Mouse (Mus musculus): ENCODE data around the gene Lhx2. TPM values are rescaled to one million over a fixed set of nuclear protein-coding genes. Genes with fewer than 3 reads are reported as not detected.

Gene Lhx2
- polyA plus RNA-seq (2012) = 0.01 and 0.03 TPM in 2 replicates

DNA sequence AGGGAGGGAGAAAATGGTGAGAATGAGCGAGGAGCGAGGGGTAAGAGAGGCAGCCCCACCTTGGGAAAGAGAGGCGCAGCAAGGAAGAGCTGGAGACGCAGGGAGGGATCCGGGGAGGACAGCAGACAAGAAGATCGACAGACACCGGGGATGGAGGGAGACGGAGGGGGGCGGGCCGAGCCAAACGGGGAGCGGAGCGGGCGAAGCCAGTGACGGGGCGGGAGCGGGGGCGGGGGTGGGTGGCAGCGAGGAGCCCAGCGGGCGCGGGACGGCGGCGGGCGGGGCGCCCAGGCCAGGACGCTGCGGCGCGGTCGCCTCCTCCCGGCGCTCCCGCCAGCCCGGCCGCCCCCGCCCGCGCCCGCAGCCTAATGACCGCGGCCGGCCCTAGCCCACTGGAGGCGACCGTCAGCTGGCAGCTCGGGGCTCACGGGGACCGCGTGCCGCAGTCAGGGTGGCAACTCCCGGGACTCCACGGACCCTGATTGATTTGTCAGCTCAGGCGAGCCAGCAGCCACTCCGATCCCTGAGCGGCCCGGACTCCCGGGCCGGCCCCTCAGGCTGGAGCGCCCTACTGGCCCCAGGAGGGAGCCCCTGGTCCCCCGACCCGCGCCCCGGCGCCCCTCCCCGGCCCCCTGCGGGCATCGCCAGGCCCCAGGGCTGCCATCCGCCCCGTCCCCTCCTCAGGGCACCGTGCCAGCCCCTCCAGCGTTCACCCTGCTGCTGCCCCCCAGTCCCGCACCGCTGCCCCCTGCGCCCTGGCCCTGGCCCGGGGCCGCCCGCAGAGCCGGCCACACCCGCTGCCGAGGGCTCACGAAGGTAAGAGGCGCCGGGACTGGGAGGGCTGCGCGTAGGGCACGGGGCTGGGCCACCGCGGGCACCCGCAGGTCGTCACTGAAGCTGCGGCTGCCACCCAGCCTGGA lies at the start of gene Lhx2:
Gene Lhx2 (plus strand): TSS at position 292 of the 920 bp plus-strand sequence.
- Histone ChIP-seq H3K4me1 (ENCODE audit: control insufficient read depth) (no peaks in the 10 kb centered on the region), H3K4me3 (replicated peaks) (no peak within 1 kb of the TSS), H3K36me3 (ENCODE audit: control insufficient read depth) (no peaks in the 10 kb centered on the region), H3K9me3 (ENCODE audit: control insufficient read depth, low read length) (no peaks in the 10 kb centered on the region; the same call in 1 of the 2 replicates), H3K27me3 (ENCODE audit: control insufficient read depth) (peaks cover 98% of the 10 kb centered on the region)
- TF ChIP-seq GATA1 (IDR thresholded peaks at IDR 0.05; ENCODE audit: low read length) (no peak), TAL1 (IDR thresholded peaks at IDR 0.05; ENCODE audit: low read length) (no peak)

DNA sequence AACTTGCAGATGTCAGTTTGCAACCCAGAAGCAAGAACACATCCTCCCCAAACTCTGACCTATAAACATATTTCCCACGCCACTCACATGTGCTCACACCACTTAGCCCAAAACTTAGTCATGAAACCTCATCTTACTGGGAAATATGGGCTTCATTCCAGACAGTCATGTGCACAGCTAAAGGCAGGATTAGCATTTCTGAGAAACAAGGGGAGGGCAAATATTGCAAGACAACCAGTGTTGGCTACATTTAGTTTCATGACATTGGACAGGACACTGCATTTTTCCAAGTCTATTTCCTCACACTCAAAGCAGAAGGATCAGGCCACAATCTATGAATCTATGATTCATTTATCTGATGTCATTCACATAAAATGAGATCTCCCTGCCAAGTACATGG lies 47.6 kb upstream of the Lhx2 start:
- TF ChIP-seq TAL1 (IDR thresholded peaks at IDR 0.05; ENCODE audit: low read length) = no peak
- no peak for TF ChIP-seq GATA1 (IDR thresholded peaks at IDR 0.05; ENCODE audit: low read length)
- Histone ChIP-seq H3K4me3 (replicated peaks) (no peak overlapping the region), H3K4me1 (ENCODE audit: control insufficient read depth) (peaks cover 19% of the 10 kb centered on the region), H3K9me3 (ENCODE audit: control insufficient read depth, low read length) (no peaks in the 10 kb centered on the region), H3K36me3 (ENCODE audit: control insufficient read depth) (no peaks in the 10 kb centered on the region), H3K27me3 (ENCODE audit: control insufficient read depth) (peaks cover 9% of the 10 kb centered on the region; the same call in 1 of the 2 replicates)

DNA sequence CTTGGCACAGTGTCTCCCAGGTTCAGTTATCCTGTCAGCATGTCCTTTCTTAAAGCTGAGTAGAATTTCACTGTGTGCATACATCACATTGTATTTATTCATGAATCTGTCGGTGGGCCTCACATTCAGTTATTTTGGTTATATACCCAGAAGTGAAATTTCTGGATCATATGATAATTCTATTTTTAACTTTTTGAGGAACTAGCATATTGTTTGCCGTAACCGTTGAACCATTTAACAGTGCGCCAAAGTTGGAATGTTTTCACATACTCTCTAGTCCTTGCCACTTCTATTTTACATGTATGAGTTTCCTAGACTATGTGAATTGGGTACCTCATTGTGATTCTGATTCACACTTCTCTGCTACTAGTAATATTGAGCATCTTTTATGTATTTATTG lies 43.1 kb upstream of the Lhx2 start:
- no peak for TF ChIP-seq TAL1 (IDR thresholded peaks at IDR 0.05; ENCODE audit: low read length)
- no peak for TF ChIP-seq GATA1 (IDR thresholded peaks at IDR 0.05; ENCODE audit: low read length)
- Histone ChIP-seq H3K4me1 (ENCODE audit: control insufficient read depth) (no peaks in the 10 kb centered on the region), H3K36me3 (ENCODE audit: control insufficient read depth) (no peaks in the 10 kb centered on the region), H3K4me3 (replicated peaks) (no peak overlapping the region), H3K9me3 (ENCODE audit: control insufficient read depth, low read length) (no peaks in the 10 kb centered on the region), H3K27me3 (ENCODE audit: control insufficient read depth) (peaks cover 10% of the 10 kb centered on the region; the same call in 1 of the 2 replicates)

DNA sequence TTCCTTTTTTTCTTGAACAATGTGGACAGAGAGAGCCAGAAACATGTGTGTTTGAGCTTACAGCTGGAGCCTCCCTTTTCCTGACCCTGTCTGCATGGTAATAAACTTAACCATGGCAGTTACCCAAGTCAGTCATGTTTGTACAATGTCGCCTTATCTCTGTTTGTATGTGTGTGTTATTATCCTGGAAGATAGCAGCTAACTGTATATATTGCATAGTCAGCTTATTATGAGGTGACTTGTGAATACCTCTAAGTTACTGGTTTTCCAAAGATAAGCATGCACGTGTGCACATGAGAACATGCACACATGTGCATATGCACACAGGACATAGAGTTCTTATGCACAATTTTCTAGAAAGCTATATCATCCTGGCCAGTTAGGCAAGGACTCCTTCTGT lies 38.1 kb upstream of the Lhx2 start:
- Histone ChIP-seq H3K4me1 (ENCODE audit: control insufficient read depth) (no peaks in the 10 kb centered on the region), H3K9me3 (ENCODE audit: control insufficient read depth, low read length) (no peaks in the 10 kb centered on the region), H3K36me3 (ENCODE audit: control insufficient read depth) (no peaks in the 10 kb centered on the region), H3K4me3 (replicated peaks) (no peak overlapping the region), H3K27me3 (ENCODE audit: control insufficient read depth) (peaks cover 9% of the 10 kb centered on the region)
- no peak for TF ChIP-seq GATA1 (IDR thresholded peaks at IDR 0.05; ENCODE audit: low read length)
- TF ChIP-seq TAL1 (IDR thresholded peaks at IDR 0.05; ENCODE audit: low read length) = no peak

DNA sequence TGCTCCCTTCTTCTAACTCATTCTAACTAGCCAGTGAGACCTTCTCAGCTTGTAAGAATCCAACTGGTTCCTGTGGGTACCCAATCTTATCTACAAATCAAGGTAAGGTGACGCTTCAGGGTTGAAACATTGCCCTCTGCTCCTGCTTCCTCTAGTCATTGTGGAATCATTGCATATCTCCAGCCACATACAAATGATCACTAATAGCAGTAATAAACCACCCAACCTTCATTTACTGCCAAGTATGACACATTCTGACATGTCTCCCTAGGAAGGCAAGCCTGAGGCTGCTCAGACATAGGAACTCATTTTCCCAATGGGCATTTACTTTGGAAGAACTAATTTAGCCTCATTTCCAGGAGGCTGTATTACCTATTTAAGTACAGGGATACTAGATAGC lies 33.9 kb upstream of the Lhx2 start:
- H3K27me3 ChIP-seq (ENCODE audit: control insufficient read depth) = peaks cover 19% of the 10 kb centered on the region
- no peaks in the 10 kb centered on the region for H3K4me1 ChIP-seq (ENCODE audit: control insufficient read depth)
- H3K36me3 ChIP-seq (ENCODE audit: control insufficient read depth) = no peaks in the 10 kb centered on the region
- no peaks in the 10 kb centered on the region for H3K9me3 ChIP-seq (ENCODE audit: control insufficient read depth, low read length)
- no peak for TF ChIP-seq GATA1 (IDR thresholded peaks at IDR 0.05; ENCODE audit: low read length)
- TF ChIP-seq TAL1 (IDR thresholded peaks at IDR 0.05; ENCODE audit: low read length) = no peak
- H3K4me3 ChIP-seq (replicated peaks) = no peak overlapping the region

DNA sequence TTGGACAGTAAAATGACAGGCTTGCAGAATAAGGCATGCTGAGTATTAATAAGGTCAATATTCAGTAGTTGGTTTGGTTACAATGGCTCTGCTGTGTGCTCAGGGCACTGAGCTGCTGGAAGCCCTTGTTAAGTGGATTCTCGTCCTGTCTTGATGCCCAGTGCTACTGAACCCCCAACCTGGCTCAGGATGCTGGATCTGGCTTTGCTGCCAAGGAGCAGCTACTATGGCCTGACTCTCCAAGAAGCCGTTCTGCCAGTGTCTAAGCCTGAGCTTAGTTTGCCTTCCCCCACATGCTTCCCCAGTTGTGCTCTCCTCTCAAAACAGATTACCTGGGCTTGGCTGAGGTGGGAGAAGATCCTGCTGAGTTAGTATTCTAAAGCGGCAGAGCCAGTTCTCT lies 26.2 kb upstream of the Lhx2 start:
- Histone ChIP-seq H3K36me3 (ENCODE audit: control insufficient read depth) (no peaks in the 10 kb centered on the region), H3K4me3 (replicated peaks) (no peak overlapping the region), H3K4me1 (ENCODE audit: control insufficient read depth) (no peaks in the 10 kb centered on the region), H3K27me3 (ENCODE audit: control insufficient read depth) (peaks cover 53% of the 10 kb centered on the region), H3K9me3 (ENCODE audit: control insufficient read depth, low read length) (no peaks in the 10 kb centered on the region)
- TF ChIP-seq GATA1 (IDR thresholded peaks at IDR 0.05; ENCODE audit: low read length) (no peak), TAL1 (IDR thresholded peaks at IDR 0.05; ENCODE audit: low read length) (no peak)

DNA sequence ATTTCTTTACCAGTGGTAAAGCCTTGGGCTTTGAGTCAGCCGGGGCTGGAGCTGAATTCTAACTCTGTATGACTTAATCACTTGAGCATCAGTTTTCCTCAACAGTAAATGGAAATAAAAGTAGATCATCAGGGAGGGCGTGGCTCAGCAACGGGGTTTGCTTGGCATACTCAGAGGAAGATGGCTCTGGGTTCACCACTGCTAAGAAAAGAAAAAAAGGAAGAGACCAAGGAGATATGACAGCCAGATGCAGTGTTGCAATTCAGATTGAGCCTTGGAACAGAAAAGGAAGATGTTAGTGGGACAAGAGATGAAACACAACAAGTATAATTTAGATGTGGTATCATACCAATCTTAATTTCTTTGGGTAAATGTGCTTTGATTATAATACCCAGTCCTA lies 25.7 kb upstream of the Lhx2 start:
- Histone ChIP-seq H3K27me3 (ENCODE audit: control insufficient read depth) (peaks cover 53% of the 10 kb centered on the region), H3K9me3 (ENCODE audit: control insufficient read depth, low read length) (no peaks in the 10 kb centered on the region), H3K4me3 (replicated peaks) (no peak overlapping the region)

DNA sequence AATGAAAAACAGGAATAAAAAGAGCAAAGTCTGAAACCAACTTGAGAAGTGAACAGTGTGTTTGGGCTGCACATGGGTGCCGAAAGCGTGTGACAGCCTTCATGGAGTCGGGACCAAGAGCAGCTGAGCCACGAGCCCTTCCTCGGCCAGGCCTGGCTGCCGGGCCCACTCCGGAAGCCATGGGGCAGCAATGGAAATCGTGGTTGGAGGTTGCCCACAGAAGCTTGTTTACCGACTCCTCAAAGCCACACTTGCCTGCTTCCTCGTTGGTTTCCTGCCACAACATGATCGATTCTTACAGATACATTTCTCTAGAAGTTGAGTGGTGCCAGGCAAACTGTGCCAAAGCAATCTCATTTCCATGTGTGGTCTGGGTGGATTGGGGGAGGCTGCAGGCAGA lies 20.0 kb upstream of the Lhx2 start:
- Histone ChIP-seq H3K4me1 (ENCODE audit: control insufficient read depth) (no peaks in the 10 kb centered on the region), H3K9me3 (ENCODE audit: control insufficient read depth, low read length) (no peaks in the 10 kb centered on the region), H3K27me3 (ENCODE audit: control insufficient read depth) (peaks cover 64% of the 10 kb centered on the region), H3K4me3 (replicated peaks) (no peak overlapping the region), H3K36me3 (ENCODE audit: control insufficient read depth) (no peaks in the 10 kb centered on the region)
- TF ChIP-seq TAL1 (IDR thresholded peaks at IDR 0.05; ENCODE audit: low read length) (no peak), GATA1 (IDR thresholded peaks at IDR 0.05; ENCODE audit: low read length) (no peak)

More for the DNA sequence above, 25.7 kb upstream of the Lhx2 start:
- Histone ChIP-seq H3K4me1 (ENCODE audit: control insufficient read depth) (no peaks in the 10 kb centered on the region), H3K36me3 (ENCODE audit: control insufficient read depth) (no peaks in the 10 kb centered on the region)
- no peak for TF ChIP-seq TAL1 (IDR thresholded peaks at IDR 0.05; ENCODE audit: low read length)
- no peak for TF ChIP-seq GATA1 (IDR thresholded peaks at IDR 0.05; ENCODE audit: low read length)

DNA sequence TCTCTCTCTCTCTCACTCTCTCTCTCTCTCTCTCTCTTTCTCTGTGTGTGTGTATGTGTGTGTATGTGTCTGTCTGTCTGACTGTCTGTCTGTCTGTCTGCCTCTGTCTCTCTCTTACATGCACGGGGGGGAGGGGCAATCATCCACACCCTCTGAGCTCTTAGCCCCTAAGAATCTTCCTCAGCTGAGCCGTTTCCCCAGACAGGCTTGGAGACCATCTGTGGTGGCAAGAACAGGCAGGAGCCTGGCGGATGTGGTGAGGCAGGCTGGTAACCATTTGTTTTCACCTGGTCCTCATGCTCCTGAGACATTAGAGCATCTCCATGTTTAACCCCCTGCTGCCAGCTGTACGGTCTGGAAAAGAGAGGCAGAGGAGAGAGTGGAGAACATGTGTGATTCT lies 18.2 kb upstream of the Lhx2 start:
- Histone ChIP-seq H3K9me3 (ENCODE audit: control insufficient read depth, low read length) (no peaks in the 10 kb centered on the region), H3K27me3 (ENCODE audit: control insufficient read depth) (peaks cover 64% of the 10 kb centered on the region), H3K4me3 (replicated peaks) (no peak overlapping the region), H3K4me1 (ENCODE audit: control insufficient read depth) (no peaks in the 10 kb centered on the region), H3K36me3 (ENCODE audit: control insufficient read depth) (no peaks in the 10 kb centered on the region)
- no peak for TF ChIP-seq TAL1 (IDR thresholded peaks at IDR 0.05; ENCODE audit: low read length)
- no peak for TF ChIP-seq GATA1 (IDR thresholded peaks at IDR 0.05; ENCODE audit: low read length)
